Mouse (Mus musculus) heart, embryonic 11.5 days (tissue): Measurements from ENCODE around the gene Zfp148. TPM values are rescaled to one million over a fixed set of nuclear protein-coding genes. Genes with fewer than 3 reads are reported as not detected.
"Not testable (repeated sequence)": the region's sequence is repeated elsewhere in the genome, so short reads cannot be mapped to it uniquely, and the experiment has no call there.

ENCODE experiments used
- ATAC-seq: fragments of 200-750 bp; cut with Nextera tagmentation; replicated peaks from 2 replicates; pipeline ENCODE4 v1.8.0; 2017; ENCODE audit warnings: moderate library complexity; ENCODE audit not compliant: insufficient number of reproducible peaks, low FRiP score, low TSS enrichment
- H3K27ac ChIP-seq: fragments of 300-500 bp; sonication (generic); 2 replicates; pipeline ENCODE4 v1.5.1; 2014; ENCODE audit warnings: mild to moderate bottlenecking, low read depth, low read length
- H3K27me3 ChIP-seq: fragments of 300-500 bp; sonication (generic); 2 replicates; pipeline ENCODE4 v1.6.1; 2014; ENCODE audit warnings: mild to moderate bottlenecking, low read length, mixed read lengths; ENCODE audit not compliant: control insufficient read depth, insufficient read depth
- H3K36me3 ChIP-seq: fragments of 300-500 bp; sonication (generic); 2 replicates; pipeline ENCODE4 v1.6.1; 2014; ENCODE audit warnings: mild to moderate bottlenecking, low read length, moderate library complexity, mixed read lengths; ENCODE audit not compliant: control insufficient read depth, insufficient read depth
- H3K4me1 ChIP-seq: fragments of 300-500 bp; sonication (generic); 2 replicates; pipeline ENCODE4 v1.6.1; 2014; ENCODE audit warnings: low read length; ENCODE audit not compliant: control insufficient read depth, insufficient read depth
- H3K4me2 ChIP-seq: fragments of 300-500 bp; sonication (generic); 2 replicates; pipeline ENCODE4 v1.6.1; 2014; ENCODE audit warnings: mild to moderate bottlenecking, moderate library complexity
- H3K4me3 ChIP-seq: fragments of 300-500 bp; sonication (generic); 2 replicates; pipeline ENCODE4 v1.5.1; 2014; ENCODE audit warnings: low read depth, low read length
- H3K9ac ChIP-seq: fragments of 300-500 bp; sonication (generic); 2 replicates; pipeline ENCODE4 v1.6.1; 2014; ENCODE audit warnings: mild to moderate bottlenecking, low read depth, low read length, moderate library complexity
- H3K9me3 ChIP-seq: fragments of 300-500 bp; sonication (generic); replicated peaks from 2 replicates; pipeline ENCODE4 v1.6.1; 2016; ENCODE audit warnings: low read length; ENCODE audit not compliant: control insufficient read depth
- WGBS: fragments of 180-500 bp; shearing (Covaris S2); extraction: QIAGEN DNeasy Blood & Tissue Kit; methylation state at CpG from one replicate; pipeline ENCODE4 v1.1.7; 2014; ENCODE audit not compliant: insufficient replicate concordance; 5-methylcytosine and 5-hydroxymethylcytosine counted together
- polyA plus RNA-seq: library from polyadenylated mRNA; unstranded; fragments of >200 nt; fragmentation: Nextera tagmentation; extraction: Ambion mirVana; gene quantifications from 2 replicates; pipeline ENCODE4 v1.2.1, GENCODE M21; 2014

Zfp148 gene
- polyA plus RNA-seq, 1 experiment from 2014 or later, result 37.8 TPM

DNA sequence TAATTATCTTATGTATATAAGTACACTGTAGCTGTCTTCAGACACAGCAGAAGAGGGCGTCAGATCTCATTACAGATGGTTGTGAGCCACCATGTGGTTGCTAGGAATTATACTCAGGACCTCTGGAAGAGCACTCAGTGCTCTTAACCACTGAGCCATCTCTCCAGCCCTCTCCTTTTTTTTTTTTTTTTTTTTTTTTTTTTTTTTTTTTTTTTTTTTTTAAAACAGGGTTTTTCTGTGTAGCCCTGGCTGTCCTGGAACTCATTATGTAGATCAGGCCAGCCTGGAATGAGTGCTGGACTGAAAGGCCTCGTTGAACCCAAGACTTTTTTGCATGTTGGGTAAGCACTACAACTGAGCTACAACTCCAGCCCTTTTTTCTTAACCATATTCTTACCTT, 3.4 kb downstream of the Zfp148 start:
- not testable (repeated sequence) for H3K27me3 ChIP-seq, H3K27ac ChIP-seq, H3K36me3 ChIP-seq, H3K4me3 ChIP-seq, H3K9me3 ChIP-seq, H3K4me2 ChIP-seq, ATAC-seq, H3K9ac ChIP-seq
- H3K4me1 ChIP-seq, result peaks cover 15% of the 10 kb centered on the region; the same call in 1 of the 2 replicates
- WGBS, result 85% methylated on average over 2 of the region's 2 CpGs

DNA sequence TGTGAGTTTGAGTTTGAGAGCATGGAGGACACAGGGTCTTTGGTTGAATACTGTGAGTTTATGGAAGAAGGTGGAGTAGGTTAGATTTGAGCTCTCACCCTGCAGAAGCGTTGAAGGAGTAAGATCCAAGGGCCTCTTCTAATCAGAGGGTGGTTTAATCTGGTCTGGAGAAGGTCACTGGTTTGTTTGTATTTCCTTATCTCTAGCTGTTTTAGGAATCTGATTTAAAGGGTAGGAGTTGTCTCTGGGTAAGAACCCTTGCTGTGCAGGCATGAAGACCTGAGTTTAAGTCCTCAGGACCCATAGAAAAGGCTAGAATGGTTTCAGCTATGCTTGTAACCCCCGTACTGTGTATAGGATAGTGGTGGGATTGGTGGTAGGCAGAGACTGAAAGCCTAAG, 6.4 kb downstream of the Zfp148 start:
- Histone ChIP-seq H3K9ac (no peak overlapping the region), H3K27me3 (no peaks in the 10 kb centered on the region), H3K27ac (no peak overlapping the region), H3K4me1 (peaks cover 10% of the 10 kb centered on the region; the same call in 1 of the 2 replicates), H3K4me3 (no peak overlapping the region), H3K9me3 (no peaks in the 10 kb centered on the region), H3K4me2 (no peak overlapping the region), H3K36me3 (0 out of 2 replicates have a peak, but pooled peaks cover 2% of the 10 kb centered on the region)
- ATAC-seq, result no peak
- WGBS, result 43% methylated on average over 2 of the region's 2 CpGs

DNA sequence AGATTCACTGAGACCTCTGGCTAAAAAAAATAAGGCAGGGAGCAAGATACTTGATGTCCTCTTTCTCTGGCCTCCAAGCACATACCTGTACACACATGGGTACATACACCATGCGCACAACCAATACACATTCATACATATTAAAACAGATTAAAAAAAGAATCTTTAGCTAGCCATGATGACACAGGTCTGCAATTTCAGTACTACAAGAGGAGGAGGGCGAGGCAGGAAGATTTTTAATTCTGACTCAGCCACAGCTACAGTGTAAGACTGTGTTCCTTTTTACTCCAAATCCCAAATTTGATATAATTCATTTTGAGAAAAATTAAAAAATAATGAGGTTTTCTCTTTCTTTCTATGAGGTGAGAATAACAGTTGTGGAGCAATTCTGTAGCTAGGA, 6.8 kb downstream of the Zfp148 start:
- H3K4me1 ChIP-seq, result peaks cover 7% of the 10 kb centered on the region; the same call in 1 of the 2 replicates
- no peak overlapping the region for H3K9ac ChIP-seq
- no peak overlapping the region for H3K4me3 ChIP-seq
- no peaks in the 10 kb centered on the region for H3K27me3 ChIP-seq
- H3K36me3 ChIP-seq, result 0 out of 2 replicates have a peak, but pooled peaks cover 2% of the 10 kb centered on the region
- no peak overlapping the region for H3K27ac ChIP-seq
- ATAC-seq, result no peak
- 93% methylated on average over 2 of the region's 2 CpGs for WGBS
- H3K9me3 ChIP-seq, result no peaks in the 10 kb centered on the region
- no peak overlapping the region for H3K4me2 ChIP-seq

DNA sequence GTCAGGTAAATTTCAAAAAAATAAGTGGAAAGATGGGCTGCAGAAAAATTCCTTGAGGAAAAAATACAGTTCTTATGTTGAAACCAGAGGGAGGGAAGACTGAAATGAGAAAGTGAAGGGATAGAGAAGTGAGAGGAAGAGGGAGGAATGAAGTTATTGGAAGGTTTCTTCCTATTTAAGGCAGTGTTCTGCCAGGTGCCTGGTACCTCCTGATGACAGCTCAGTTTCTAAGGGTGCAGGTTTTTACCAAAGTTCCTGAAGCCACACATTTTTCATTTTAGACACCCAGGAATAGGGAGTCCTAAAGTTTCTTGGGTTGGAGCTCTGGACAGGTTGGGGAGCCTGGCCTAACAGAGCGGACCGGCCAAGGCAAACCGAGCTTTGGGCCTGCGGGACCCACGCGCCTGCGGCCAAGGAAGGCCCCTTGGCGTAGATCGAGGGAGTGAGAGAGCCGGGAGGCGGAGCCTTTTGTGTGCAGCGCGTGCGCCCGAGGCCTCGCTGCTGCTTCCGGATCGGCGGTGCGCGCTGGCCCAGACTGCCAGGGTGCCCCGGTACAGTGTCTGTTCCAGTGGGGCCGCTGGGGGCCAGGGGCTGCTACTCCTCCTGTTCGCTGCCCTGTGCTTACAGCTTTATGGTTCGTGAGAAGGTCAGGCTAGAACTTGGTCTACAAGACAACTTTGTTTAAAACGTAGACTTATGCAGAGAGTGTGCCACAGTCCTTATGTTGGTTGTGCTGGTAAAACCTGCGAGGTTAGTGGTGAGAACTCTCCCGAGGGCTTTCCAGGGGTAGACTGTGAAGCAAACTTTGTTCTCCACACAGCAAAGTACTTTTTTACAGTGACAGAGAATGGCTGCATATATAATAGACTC, 19.5 kb downstream of the Zfp148 start:
- Histone ChIP-seq H3K36me3 (no peaks in the 10 kb centered on the region), H3K27ac (peak overlapping the region; percentile 87), H3K27me3 (no peaks in the 10 kb centered on the region), H3K4me1 (peaks cover 16% of the 10 kb centered on the region), H3K9me3 (no peaks in the 10 kb centered on the region), H3K4me3 (peak overlapping the region; percentile 43), H3K9ac (peak overlapping the region; percentile 67), H3K4me2 (peak overlapping the region; percentile 77)
- 1% methylated on average over 28 of the region's 28 CpGs for WGBS
- peak; percentile 84 for ATAC-seq

DNA sequence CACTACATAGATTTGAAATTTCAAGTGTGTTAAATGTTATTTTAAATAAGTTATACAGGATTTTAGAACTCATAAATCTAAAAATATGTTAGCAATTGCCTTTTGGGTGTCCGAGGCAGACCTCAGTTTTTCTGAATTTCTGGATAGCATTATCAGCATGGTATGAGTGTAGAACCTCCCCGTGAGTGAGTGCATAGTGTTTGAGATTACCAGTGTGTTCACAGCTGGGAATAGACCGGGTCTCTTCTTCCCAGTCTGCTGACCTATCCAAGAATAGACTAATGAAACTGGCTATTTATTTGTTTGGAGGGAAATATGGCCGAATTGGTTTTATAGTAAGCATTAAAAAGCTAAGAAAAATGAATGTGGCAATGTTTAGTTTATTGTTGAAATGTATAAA, 20.3 kb downstream of the Zfp148 start:
- Histone ChIP-seq H3K27ac (no peak overlapping the region), H3K4me3 (no peak overlapping the region), H3K4me2 (peak overlapping the region; percentile 39), H3K36me3 (no peaks in the 10 kb centered on the region), H3K4me1 (peaks cover 16% of the 10 kb centered on the region), H3K27me3 (no peaks in the 10 kb centered on the region), H3K9ac (no peak overlapping the region), H3K9me3 (no peaks in the 10 kb centered on the region)
- WGBS, result 27% methylated on average over 4 of the region's 4 CpGs
- no peak for ATAC-seq

DNA sequence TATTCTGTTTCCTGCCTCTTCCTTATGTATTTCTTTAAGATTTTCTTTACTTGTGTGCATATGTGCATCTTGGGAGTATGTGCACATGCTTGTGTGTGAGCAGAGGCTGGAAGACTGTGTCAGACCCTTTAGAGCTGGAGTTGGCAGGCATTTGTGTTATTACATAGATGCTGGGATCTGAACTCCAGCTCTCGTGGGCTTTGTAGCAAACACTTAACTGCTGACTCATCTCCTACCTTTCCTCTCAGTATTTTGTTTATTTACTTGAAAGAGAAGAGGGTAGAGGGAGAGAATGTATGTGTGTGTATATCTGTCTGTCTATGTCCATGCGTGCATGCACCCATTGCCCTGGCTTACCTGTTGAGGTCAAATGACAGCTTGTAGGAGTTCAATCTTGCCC, 22.6 kb downstream of the Zfp148 start:
- no peak overlapping the region for H3K4me3 ChIP-seq
- no peaks in the 10 kb centered on the region for H3K36me3 ChIP-seq
- H3K27me3 ChIP-seq, result no peaks in the 10 kb centered on the region
- H3K4me2 ChIP-seq, result no peak overlapping the region
- WGBS, result 75% methylated on average over 2 of the region's 2 CpGs
- H3K9ac ChIP-seq, result no peak overlapping the region
- H3K9me3 ChIP-seq, result no peaks in the 10 kb centered on the region
- H3K4me1 ChIP-seq, result peaks cover 16% of the 10 kb centered on the region
- no peak for ATAC-seq
- no peak overlapping the region for H3K27ac ChIP-seq

DNA sequence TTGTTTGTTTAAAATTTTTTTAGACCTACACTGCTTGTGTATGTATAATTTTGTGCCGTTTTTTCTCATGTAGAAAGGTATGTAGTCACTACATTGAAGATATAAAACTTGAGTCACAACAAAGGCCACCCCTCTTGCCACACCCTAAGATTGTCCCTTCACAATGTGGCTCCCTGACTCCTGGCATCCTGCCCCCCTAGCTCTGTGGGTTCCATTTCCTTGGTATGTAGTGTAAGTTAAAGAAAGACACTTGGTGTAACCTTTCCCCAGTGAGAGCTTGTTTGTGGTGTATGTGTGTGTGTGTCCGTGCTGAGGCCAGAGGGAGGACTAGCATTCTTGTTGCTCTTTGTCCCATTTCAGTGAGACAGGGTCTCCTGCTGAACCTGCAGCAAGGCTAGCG, 23.4 kb downstream of the Zfp148 start:
- Histone ChIP-seq H3K4me1 (peaks cover 16% of the 10 kb centered on the region), H3K9me3 (no peaks in the 10 kb centered on the region), H3K27me3 (no peaks in the 10 kb centered on the region), H3K4me2 (no peak overlapping the region), H3K36me3 (no peaks in the 10 kb centered on the region), H3K27ac (no peak overlapping the region), H3K9ac (no peak overlapping the region), H3K4me3 (no peak overlapping the region)
- ATAC-seq, result no peak
- WGBS, result 87% methylated on average over 3 of the region's 3 CpGs

DNA sequence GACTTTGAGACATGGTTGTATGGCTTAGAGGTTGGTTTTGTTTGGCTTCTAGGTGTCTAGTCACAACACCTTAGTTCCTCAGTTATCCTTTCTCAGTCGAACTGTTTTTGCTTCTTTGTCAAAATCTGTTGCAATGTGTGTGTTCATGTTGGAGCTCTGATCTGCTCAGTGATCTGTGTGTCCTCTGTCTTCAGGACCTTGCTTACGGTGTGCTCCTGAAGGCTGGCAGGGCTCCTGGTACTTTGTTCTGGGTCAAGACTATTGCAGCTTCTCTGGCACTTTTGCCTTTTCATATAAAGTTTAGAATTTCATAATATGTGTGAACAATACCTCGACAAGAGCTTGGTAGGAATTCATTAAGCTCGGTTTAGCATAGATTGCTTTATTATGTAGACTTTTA, 24.9 kb downstream of the Zfp148 start:
- Histone ChIP-seq H3K9ac (no peak overlapping the region), H3K27ac (no peak overlapping the region), H3K36me3 (no peaks in the 10 kb centered on the region), H3K27me3 (no peaks in the 10 kb centered on the region), H3K4me2 (no peak overlapping the region), H3K9me3 (no peaks in the 10 kb centered on the region), H3K4me3 (no peak overlapping the region), H3K4me1 (peaks cover 5% of the 10 kb centered on the region; the same call in 1 of the 2 replicates)
- WGBS, result 85% methylated on average over 4 of the region's 4 CpGs
- ATAC-seq, result no peak

DNA sequence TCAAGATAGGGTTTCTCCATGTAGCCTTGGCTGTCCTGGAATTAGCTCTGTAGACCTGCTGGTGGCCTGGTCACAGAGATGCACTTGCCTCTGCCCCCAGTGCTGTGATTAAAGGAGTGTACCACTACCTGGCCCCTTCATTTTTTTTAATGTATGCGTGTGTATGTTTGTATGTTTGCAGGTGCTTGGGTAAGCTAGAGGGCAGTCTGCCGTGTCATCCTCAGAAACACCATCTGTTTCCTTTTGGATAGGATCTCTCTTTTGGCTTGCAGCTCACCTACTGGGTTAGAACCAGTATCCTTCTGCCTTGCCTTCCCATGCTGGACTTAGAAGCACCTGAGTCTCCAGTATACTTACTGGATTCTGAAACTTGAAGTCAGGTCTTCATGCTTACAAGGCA, 29.5 kb downstream of the Zfp148 start:
- H3K27ac ChIP-seq, result no peak overlapping the region
- H3K36me3 ChIP-seq, result no peaks in the 10 kb centered on the region
- no peak overlapping the region for H3K4me2 ChIP-seq
- no peak for ATAC-seq
- no peak overlapping the region for H3K4me3 ChIP-seq
- H3K9ac ChIP-seq, result no peak overlapping the region
- peaks cover 9% of the 10 kb centered on the region for H3K4me1 ChIP-seq
- WGBS, result 89% methylated on average over 2 of the region's 2 CpGs
- H3K9me3 ChIP-seq, result no peaks in the 10 kb centered on the region
- H3K27me3 ChIP-seq, result no peaks in the 10 kb centered on the region
